Mouse (Mus musculus) liver, embryonic 14.5 days (tissue): ENCODE measurements at regions not wholly inside any gene's neighbourhood (a gene's known extent, or its start where the extent isn't known, plus 50 kb on each side); places are given as distances from the start of the nearest gene placed in this dataset.

Source experiments
- CTCF ChIP-seq: IDR thresholded peaks from 2 replicates; pipeline ENCODE4 v1.5.1; 2016; ENCODE audit warnings: antibody characterized with exemption, low read depth, control low read depth
- EP300 ChIP-seq: IDR thresholded peaks from 2 replicates; pipeline ENCODE4 v1.6.1; 2016; ENCODE audit warnings: antibody characterized with exemption, low read depth

GRCm38 (mm10) chr11:63388247-63388646, 259.5 kb downstream of the Pmp22 start:
- no peak for TF ChIP-seq CTCF
- no peak for TF ChIP-seq EP300
